In the genomic region with DNA sequence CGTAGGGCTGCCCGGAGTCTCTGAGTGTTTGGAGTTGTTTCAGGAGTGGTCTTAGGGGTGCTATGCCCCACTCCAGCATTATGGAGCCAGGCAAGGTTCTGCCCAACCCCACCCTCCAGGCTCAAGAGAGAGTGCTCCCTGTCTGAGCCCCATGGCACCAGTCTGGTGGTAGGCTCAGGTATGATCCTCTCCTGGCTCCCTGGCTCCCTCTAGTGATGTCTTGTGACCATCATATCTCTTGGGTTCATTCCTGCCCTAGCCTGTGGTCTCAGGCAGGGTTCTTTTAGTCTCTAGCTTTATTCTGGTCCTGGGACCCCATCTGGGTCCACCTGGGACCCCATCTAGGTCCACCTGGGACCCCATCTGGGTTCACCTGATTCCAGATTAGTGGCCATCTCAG, we compare ENCODE assay signal across 18 mouse cellular contexts.
DNase-seq lines count a peak whose midpoint lies in the region; ATAC-seq and TF ChIP-seq lines count a peak whose summit lies in the region.
"Had no signal": no experiment of that assay in that cellular context is flagged by ENCODE, and none has a peak within 500 bp of the region (broad histone marks: within the 10 kb centered on the region; RNA-seq: fewer than 3 reads in every experiment).

No protein-coding gene starts in this region.

- no peak overlapping the region for H3K27ac ChIP-seq in forebrain, embryonic 13.5 days
- H3K27ac ChIP-seq in forebrain, postnatal 0 days (ENCODE audit: low read depth, low read length), result no peak overlapping the region
- H3K27ac ChIP-seq in left cerebral cortex, adult 2 months, result no peak overlapping the region
- H3K27ac ChIP-seq: midbrain, embryonic 10.5 days had no signal

- 0 out of 2 replicates have a peak, but pooled peaks have one; percentile 36 for ATAC-seq in forebrain, embryonic 13.5 days
- no peak for ATAC-seq in forebrain, postnatal 0 days

- no peak for DNase-seq in forebrain, postnatal 0 days
- no peak for DNase-seq in left cerebral cortex, adult 2 months (ENCODE audit: extremely low spot score in 1 of 2, low spot score in 2 of 2)
- DNase-seq in left cerebral cortex, postnatal 10 days (ENCODE audit: extremely low spot score in 1 of 2, low spot score in 2 of 2), result no peak
- DNase-seq in R1 (ENCODE audit: low read depth, low spot score), result peak; percentile 43
- DNase-seq in embryo, embryonic 11 days, result peak; percentile 1
- DNase-seq in testis, postnatal 10 days (ENCODE audit: low spot score), result no peak
- no peak for DNase-seq in adrenal gland, postnatal 14 days
- DNase-seq: adrenal gland, postnatal 36 days; gastrocnemius, postnatal 10 days; kidney, adult 2 months; kidney, postnatal 36 days; left cerebral cortex, postnatal 4 days; lung, adult 18-20 months had no signal

- H3K36me3 ChIP-seq in forebrain, embryonic 13.5 days (ENCODE audit: poor library complexity, severe bottlenecking), result no peaks in the 10 kb centered on the region
- no peaks in the 10 kb centered on the region for H3K36me3 ChIP-seq in forebrain, postnatal 0 days (ENCODE audit: insufficient read depth)
- H3K36me3 ChIP-seq: midbrain, embryonic 10.5 days had no signal

- no peak overlapping the region for H3K9ac ChIP-seq in forebrain, embryonic 13.5 days
- no peak overlapping the region for H3K9ac ChIP-seq in forebrain, postnatal 0 days

- intact Hi-C loops in left cerebral cortex, adult 2 months (cut with DNase I), result no loop called here
- intact Hi-C loops in left cerebral cortex, postnatal 10 days (cut with DNase I), result no loop called here

- H3K4me1 ChIP-seq in forebrain, embryonic 13.5 days, result no peaks in the 10 kb centered on the region
- no peaks in the 10 kb centered on the region for H3K4me1 ChIP-seq in forebrain, postnatal 0 days (ENCODE audit: insufficient read depth)
- H3K4me1 ChIP-seq: midbrain, embryonic 10.5 days had no signal

- TF ChIP-seq CTCF in forebrain, postnatal 0 days (IDR thresholded peaks at IDR 0.05; ENCODE audit: low read depth), result no peak
- peak; percentile 2 for TF ChIP-seq CTCF in left cerebral cortex, adult 2 months (IDR thresholded peaks at IDR 0.05)

- H3K27me3 ChIP-seq in forebrain, embryonic 13.5 days, result no peaks in the 10 kb centered on the region
- H3K27me3 ChIP-seq in forebrain, postnatal 0 days (ENCODE audit: insufficient read depth, low read length), result no peaks in the 10 kb centered on the region

- WGBS in forebrain, embryonic 13.5 days, result 100% methylated on average over 2 of the region's 2 CpGs
- 100% methylated on average over 2 of the region's 2 CpGs for WGBS in forebrain, postnatal 0 days

- H3K4me3 ChIP-seq in forebrain, embryonic 13.5 days, result no peak overlapping the region
- no peak overlapping the region for H3K4me3 ChIP-seq in forebrain, postnatal 0 days (ENCODE audit: low read depth, low read length)
- H3K4me3 ChIP-seq in left cerebral cortex, adult 2 months, result no peak overlapping the region
- H3K4me3 ChIP-seq: erythroblast, embryonic 14.5 days; midbrain, embryonic 10.5 days; myocyte had no signal

- no peak overlapping the region for H3K4me2 ChIP-seq in forebrain, embryonic 13.5 days
- H3K4me2 ChIP-seq in forebrain, postnatal 0 days (ENCODE audit: low read depth), result no peak overlapping the region
- H3K4me2 ChIP-seq: heart, embryonic 11.5 days had no signal

- no peaks in the 10 kb centered on the region for H3K9me3 ChIP-seq in forebrain, embryonic 13.5 days (replicated peaks)
- no peaks in the 10 kb centered on the region for H3K9me3 ChIP-seq in forebrain, postnatal 0 days (ENCODE audit: low read length)
- H3K9me3 ChIP-seq: midbrain, embryonic 10.5 days had no signal

Comparison
In these comparisons a context has a peak if more than half of its experiments do, and no peak if none do; other contexts are left out.
1. DNase-seq: peak in R1 (single experiment) and embryo, embryonic 11 days (single experiment); none in forebrain, postnatal 0 days (single experiment), left cerebral cortex, adult 2 months (0 of 2), left cerebral cortex, postnatal 10 days (0 of 2), testis, postnatal 10 days (single experiment) and adrenal gland, postnatal 14 days (single experiment).